Mouse (Mus musculus): ENCODE results near the gene Cnppd1. TPM values are rescaled to one million over a fixed set of nuclear protein-coding genes. Genes with fewer than 3 reads are reported as not detected.

The Cnppd1 gene
- polyA plus RNA-seq, 1 experiment from 2014 or later: 31.5 TPM

DNA sequence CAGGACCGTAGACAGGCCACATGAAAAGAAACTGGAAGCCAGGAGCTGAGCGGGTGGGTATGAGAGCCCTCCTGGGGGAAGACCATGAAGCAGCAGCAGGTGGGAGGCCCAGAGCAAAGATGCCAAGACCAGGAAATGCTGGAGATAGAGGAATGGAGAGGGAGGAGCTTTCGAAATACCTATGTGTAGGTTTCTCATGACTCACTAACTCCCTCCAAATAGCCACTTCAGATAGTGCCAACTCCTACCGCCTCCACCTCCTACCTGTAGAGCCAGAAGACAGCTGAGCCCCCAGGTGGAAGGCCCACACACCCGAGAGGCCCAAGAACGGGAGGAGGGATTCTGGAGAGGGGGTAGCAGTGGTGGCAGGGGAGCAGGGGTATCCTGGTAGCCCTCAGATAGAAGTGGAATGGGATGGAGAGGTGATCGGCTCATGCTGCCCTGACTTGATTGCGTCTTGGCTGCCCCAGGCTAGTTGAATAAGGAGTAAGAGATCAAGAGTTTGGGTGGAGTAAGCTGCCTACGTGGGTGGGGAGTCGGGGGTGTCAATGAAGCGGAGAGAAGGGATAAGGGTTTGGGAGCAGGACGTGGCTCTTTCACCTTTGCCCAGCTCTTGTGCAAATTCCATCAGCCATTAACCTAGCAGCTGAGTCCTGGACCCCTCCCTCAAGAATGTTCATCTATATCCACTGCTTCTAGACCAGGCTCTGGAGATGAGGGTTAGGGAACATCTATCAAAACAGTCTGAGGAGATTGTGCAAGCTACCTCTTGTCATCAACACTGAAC lies 8.9 kb downstream of the Cnppd1 start, which contains the start of gene Slc23a3:
Gene Slc23a3 (minus strand): TSS at position 470 of the 787 bp plus-strand sequence.
- Histone ChIP-seq H3K36me3 (ENCODE audit: insufficient read depth) (peaks cover 35% of the 10 kb centered on the region), H3K4me3 (ENCODE audit: low read depth, low read length) (no peak within 1 kb of the TSS), H3K27ac (ENCODE audit: low read depth) (no peak within 1 kb of the TSS), H3K4me1 (ENCODE audit: insufficient read depth) (no peaks in the 10 kb centered on the region), H3K27me3 (ENCODE audit: insufficient read depth, low read length) (no peaks in the 10 kb centered on the region), H3K4me2 (no peak within 1 kb of the TSS), H3K9ac (no peak within 1 kb of the TSS), H3K9me3 (ENCODE audit: low read depth, low read length) (no peaks in the 10 kb centered on the region)
- DNase-seq: no peak
- 49% methylated on average over 12 of the region's 12 CpGs for WGBS
- TF ChIP-seq CTCF (IDR thresholded peaks at IDR 0.05; ENCODE audit: low read depth): no peak
- no peak for ATAC-seq (ENCODE audit: insufficient read depth)

DNA sequence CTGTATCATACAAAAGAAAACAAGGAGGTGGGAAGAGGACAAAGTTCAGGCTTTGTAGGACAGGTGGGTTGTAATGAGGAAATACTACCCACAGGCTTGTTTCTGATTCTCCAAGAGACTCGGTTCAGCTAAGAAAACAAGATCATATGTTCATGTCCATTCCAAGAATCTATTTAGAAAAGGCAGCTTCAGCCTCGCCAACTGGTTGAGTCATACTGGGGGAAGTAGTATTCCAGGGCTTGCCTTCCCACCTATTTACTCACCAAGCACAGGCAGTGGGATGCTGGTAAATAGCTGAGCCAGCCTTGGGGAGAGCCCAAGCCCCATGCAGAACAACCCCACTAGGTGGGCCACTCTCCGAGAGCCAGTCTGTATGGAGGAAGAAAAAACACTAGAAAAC lies 13.9 kb downstream of the Cnppd1 start:
- H3K4me3 ChIP-seq (ENCODE audit: low read depth, low read length): no peak overlapping the region
- TF ChIP-seq CTCF (IDR thresholded peaks at IDR 0.05; ENCODE audit: low read depth): no peak
- no peak overlapping the region for H3K4me2 ChIP-seq
- no peaks in the 10 kb centered on the region for H3K36me3 ChIP-seq (ENCODE audit: insufficient read depth)
- ATAC-seq (ENCODE audit: insufficient read depth) (no peak), DNase-seq (no peak)
- 69% methylated on average over 3 of the region's 3 CpGs for WGBS
- H3K27me3 ChIP-seq (ENCODE audit: insufficient read depth, low read length): no peaks in the 10 kb centered on the region
- no peaks in the 10 kb centered on the region for H3K9me3 ChIP-seq (ENCODE audit: low read depth, low read length)
- H3K27ac ChIP-seq (ENCODE audit: low read depth): no peak overlapping the region
- H3K9ac ChIP-seq: no peak overlapping the region
- 0 out of 2 replicates have a peak, but pooled peaks cover 4% of the 10 kb centered on the region for H3K4me1 ChIP-seq (ENCODE audit: insufficient read depth)

DNA sequence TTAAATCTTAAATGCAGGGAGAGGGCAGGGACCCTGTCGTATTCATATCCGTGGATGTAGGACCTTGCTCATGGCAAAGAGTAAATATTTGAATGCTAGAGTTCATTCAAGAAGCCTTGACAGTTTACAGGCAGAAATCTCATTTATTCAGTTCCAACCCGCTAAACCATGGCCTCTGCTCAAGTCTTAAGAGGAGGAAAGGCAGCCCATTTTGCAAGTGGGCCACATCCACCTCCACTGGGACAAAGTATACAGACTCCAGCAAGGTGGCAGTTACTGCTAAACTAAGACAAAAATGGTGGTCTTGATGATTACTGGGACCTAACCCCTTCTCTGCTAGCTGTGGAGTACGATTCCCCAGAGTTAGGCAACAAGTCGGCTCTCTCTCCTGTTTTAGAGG lies 17.1 kb downstream of the Cnppd1 start:
- H3K9me3 ChIP-seq (ENCODE audit: low read depth, low read length): no peaks in the 10 kb centered on the region
- no peaks in the 10 kb centered on the region for H3K36me3 ChIP-seq (ENCODE audit: insufficient read depth)
- H3K4me3 ChIP-seq (ENCODE audit: low read depth, low read length): peak overlapping the region; percentile 56
- peak overlapping the region; percentile 98 for H3K27ac ChIP-seq (ENCODE audit: low read depth)
- DNase-seq (no peak), ATAC-seq (ENCODE audit: insufficient read depth) (no peak)
- 27% methylated on average over 5 of the region's 5 CpGs for WGBS
- TF ChIP-seq CTCF (IDR thresholded peaks at IDR 0.05; ENCODE audit: low read depth): no peak
- H3K4me1 ChIP-seq (ENCODE audit: insufficient read depth): 0 out of 2 replicates have a peak, but pooled peaks cover 4% of the 10 kb centered on the region
- peak overlapping the region; percentile 57 for H3K9ac ChIP-seq
- no peaks in the 10 kb centered on the region for H3K27me3 ChIP-seq (ENCODE audit: insufficient read depth, low read length)
- H3K4me2 ChIP-seq: peak overlapping the region; percentile 65

DNA sequence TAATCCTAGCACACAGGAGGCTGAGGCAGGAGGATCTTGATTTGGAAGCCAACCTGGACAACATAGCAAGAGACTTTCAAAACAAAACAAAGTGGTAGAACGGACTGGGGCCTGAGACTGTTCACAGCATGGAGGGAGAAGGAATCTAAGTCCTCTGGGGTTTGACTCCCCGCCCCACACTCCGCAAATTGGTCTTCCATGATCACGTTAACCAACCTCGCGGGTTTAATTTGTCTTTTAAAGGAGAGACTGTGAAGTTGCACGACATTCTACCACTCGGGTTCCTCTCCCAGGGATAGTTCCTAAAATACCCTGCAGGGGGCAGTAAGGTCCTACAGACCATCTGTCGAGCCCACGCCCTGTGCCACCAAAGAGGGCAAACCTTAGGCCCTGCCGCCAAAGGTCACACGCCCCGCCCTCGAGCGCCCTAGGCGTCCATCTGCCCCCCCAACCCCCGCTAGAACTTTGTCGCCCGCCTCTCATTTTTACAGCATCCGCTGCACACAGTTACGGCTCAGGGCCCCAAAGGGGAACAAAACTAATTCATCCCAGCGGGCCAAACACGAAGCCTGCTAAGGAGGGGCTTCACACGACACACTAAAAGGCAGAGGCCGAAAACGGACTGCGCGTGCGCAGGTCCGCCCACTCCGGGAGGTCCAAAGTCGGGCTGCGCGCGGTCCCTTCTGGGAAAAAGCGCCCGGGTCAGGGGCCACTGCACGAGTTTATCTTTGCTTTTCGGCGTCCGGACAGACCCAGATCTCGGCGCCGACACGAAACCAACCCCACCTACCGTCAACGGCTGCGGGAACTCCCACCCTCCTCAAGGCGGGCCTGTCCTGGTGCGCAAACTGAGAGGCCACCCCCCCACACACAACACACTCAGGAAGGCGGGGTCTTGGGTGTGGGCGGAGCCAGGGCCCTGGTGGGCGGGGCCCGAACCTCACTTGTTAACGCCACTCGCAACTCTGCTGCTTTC lies 17.9 kb downstream of the Cnppd1 start, which contains the start of gene Nhej1:
Gene Nhej1 (minus strand): TSS at position 855 of the 976 bp plus-strand sequence.
- ATAC-seq (ENCODE audit: insufficient read depth): peak; percentile 96
- H3K27me3 ChIP-seq (ENCODE audit: insufficient read depth, low read length): no peaks in the 10 kb centered on the region
- TF ChIP-seq CTCF (IDR thresholded peaks at IDR 0.05; ENCODE audit: low read depth): peak; percentile 86
- 2% methylated on average over 56 of the region's 56 CpGs for WGBS
- H3K27ac ChIP-seq (ENCODE audit: low read depth): peak within 1 kb of the TSS; percentile 98
- peak within 1 kb of the TSS; percentile 56 for H3K4me3 ChIP-seq (ENCODE audit: low read depth, low read length)
- peak; percentile 100 for DNase-seq
- H3K36me3 ChIP-seq (ENCODE audit: insufficient read depth): no peaks in the 10 kb centered on the region
- 0 out of 2 replicates have a peak, but pooled peaks cover 4% of the 10 kb centered on the region for H3K4me1 ChIP-seq (ENCODE audit: insufficient read depth)
- H3K4me2 ChIP-seq: peak within 1 kb of the TSS; percentile 65
- peak within 1 kb of the TSS; percentile 57 for H3K9ac ChIP-seq
- H3K9me3 ChIP-seq (ENCODE audit: low read depth, low read length): no peaks in the 10 kb centered on the region

DNA sequence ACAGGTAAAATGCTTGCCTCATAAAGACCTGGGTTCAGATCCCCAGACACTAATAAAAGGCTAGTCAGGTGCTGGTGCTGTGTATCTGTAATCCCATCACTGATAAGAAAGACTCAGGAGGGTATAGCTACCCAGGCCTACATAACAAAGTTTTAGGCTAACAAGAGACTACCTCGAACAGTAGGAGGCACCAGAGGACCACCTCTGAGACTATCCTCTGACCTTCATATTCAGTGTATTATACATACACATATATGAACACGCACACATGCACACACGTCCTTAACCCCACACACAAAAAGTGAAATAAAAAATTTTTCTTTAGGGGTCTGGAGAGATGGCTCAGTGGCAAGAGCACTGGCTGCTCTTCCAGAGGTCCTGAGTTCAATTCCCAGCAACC lies 20.3 kb downstream of the Cnppd1 start:
- H3K36me3 ChIP-seq (ENCODE audit: insufficient read depth): no peaks in the 10 kb centered on the region
- no peak overlapping the region for H3K9ac ChIP-seq
- no peak for ATAC-seq (ENCODE audit: insufficient read depth)
- H3K4me1 ChIP-seq (ENCODE audit: insufficient read depth): 0 out of 2 replicates have a peak, but pooled peaks cover 4% of the 10 kb centered on the region
- 72% methylated on average over 3 of the region's 3 CpGs for WGBS
- no peak overlapping the region for H3K4me3 ChIP-seq (ENCODE audit: low read depth, low read length)
- DNase-seq: peak; percentile 34
- H3K4me2 ChIP-seq: no peak overlapping the region
- no peaks in the 10 kb centered on the region for H3K27me3 ChIP-seq (ENCODE audit: insufficient read depth, low read length)
- peak; percentile 29 for TF ChIP-seq CTCF (IDR thresholded peaks at IDR 0.05; ENCODE audit: low read depth)
- no peak overlapping the region for H3K27ac ChIP-seq (ENCODE audit: low read depth)
- no peaks in the 10 kb centered on the region for H3K9me3 ChIP-seq (ENCODE audit: low read depth, low read length)

Other genes starting within 250 kb of the Cnppd1 start
- not detected in 2 replicates for gene Cryba2, start 249.6 kb downstream of the Cnppd1 start, polyA plus RNA-seq (2014; fragmentation: Nextera tagmentation; extraction: Ambion mirVana)
- gene Cfap65, start 207.1 kb downstream of the Cnppd1 start, polyA plus RNA-seq (2014; fragmentation: Nextera tagmentation; extraction: Ambion mirVana): 0.05 and 0.14 TPM in 2 replicates
- gene Ihh, start 191.0 kb downstream of the Cnppd1 start, polyA plus RNA-seq (2014; fragmentation: Nextera tagmentation; extraction: Ambion mirVana): 0.12 and 0.14 TPM in 2 replicates
- gene Nhej1, start 17.5 kb downstream of the Cnppd1 start, polyA plus RNA-seq (2014; fragmentation: Nextera tagmentation; extraction: Ambion mirVana): 9.2 and 10.0 TPM in 2 replicates
- 0.20 and 0.23 TPM in 2 replicates for gene Slc23a3, start 8.8 kb downstream of the Cnppd1 start, polyA plus RNA-seq (2014; fragmentation: Nextera tagmentation; extraction: Ambion mirVana)
- 52.9 and 55.2 TPM in 2 replicates for gene Retreg2, start 67 bp upstream of the Cnppd1 start, polyA plus RNA-seq (2014; fragmentation: Nextera tagmentation; extraction: Ambion mirVana)
- 32.6 and 32.9 TPM in 2 replicates for gene Zfand2b, start 25.9 kb upstream of the Cnppd1 start, polyA plus RNA-seq (2014; fragmentation: Nextera tagmentation; extraction: Ambion mirVana)
- 15.4 and 16.8 TPM in 2 replicates for gene Abcb6, start 37.7 kb upstream of the Cnppd1 start, polyA plus RNA-seq (2014; fragmentation: Nextera tagmentation; extraction: Ambion mirVana)
- 13.3 and 16.5 TPM in 2 replicates for gene Ankzf1, start 49.4 kb upstream of the Cnppd1 start, polyA plus RNA-seq (2014; fragmentation: Nextera tagmentation; extraction: Ambion mirVana)
- gene Atg9a, start 49.5 kb upstream of the Cnppd1 start, polyA plus RNA-seq (2014; fragmentation: Nextera tagmentation; extraction: Ambion mirVana): 25.2 and 27.5 TPM in 2 replicates
- gene Glb1l, start 68.1 kb upstream of the Cnppd1 start, polyA plus RNA-seq (2014; fragmentation: Nextera tagmentation; extraction: Ambion mirVana): 16.0 and 16.7 TPM in 2 replicates
- 115 and 119 TPM in 2 replicates for gene Stk16, start 68.1 kb upstream of the Cnppd1 start, polyA plus RNA-seq (2014; fragmentation: Nextera tagmentation; extraction: Ambion mirVana)
- gene Tuba4a, start 77.2 kb upstream of the Cnppd1 start, polyA plus RNA-seq (2014; fragmentation: Nextera tagmentation; extraction: Ambion mirVana): 21.3 and 25.3 TPM in 2 replicates
- gene A630095N17Rik, start 89.4 kb upstream of the Cnppd1 start, polyA plus RNA-seq (2014; fragmentation: Nextera tagmentation; extraction: Ambion mirVana): not detected in 2 replicates
- 14.1 and 16.9 TPM in 2 replicates for gene Dnajb2, start 93.7 kb upstream of the Cnppd1 start, polyA plus RNA-seq (2014; fragmentation: Nextera tagmentation; extraction: Ambion mirVana)
- gene Ptprn, start 121.8 kb upstream of the Cnppd1 start, polyA plus RNA-seq (2014; fragmentation: Nextera tagmentation; extraction: Ambion mirVana): 0.21 and 0.37 TPM in 2 replicates
- not detected in 2 replicates for gene Resp18, start 135.7 kb upstream of the Cnppd1 start, polyA plus RNA-seq (2014; fragmentation: Nextera tagmentation; extraction: Ambion mirVana)
- 110 and 113 TPM in 2 replicates for gene Dnpep, start 175.3 kb upstream of the Cnppd1 start, polyA plus RNA-seq (2014; fragmentation: Nextera tagmentation; extraction: Ambion mirVana)
- gene Des, start 217.6 kb upstream of the Cnppd1 start, polyA plus RNA-seq (2014; fragmentation: Nextera tagmentation; extraction: Ambion mirVana): 42.9 and 46.3 TPM in 2 replicates
- gene Speg, start 232.6 kb upstream of the Cnppd1 start, polyA plus RNA-seq (2014; fragmentation: Nextera tagmentation; extraction: Ambion mirVana): 40.1 and 44.7 TPM in 2 replicates